Mouse (Mus musculus) liver, adult 2 months (tissue): ENCODE results near the gene Tpo.

Experiments
- CTCF ChIP-seq: fragments of 200-500 bp; IDR thresholded peaks from 2 replicates; pipeline ENCODE4 v1.5.1; 2011; ENCODE audit warnings: low read depth, low read length, control low read depth
- POLR2A ChIP-seq: fragments of 200-500 bp; IDR thresholded peaks from 2 replicates; pipeline ENCODE4 v1.6.1; 2011; ENCODE audit warnings: low read length, control low read depth; ENCODE audit not compliant: insufficient read depth; ENCODE audit errors: extremely low read depth

GRCm38 (mm10) chr12:30049818-30050217 lies 82.6 kb downstream of the Tpo start:
- TF ChIP-seq POLR2A (no peak), CTCF (no peak)
